Mouse (Mus musculus) adrenal gland (tissue): ENCODE data around the gene Ireb2.
"Not testable (repeated sequence)": the region's sequence is repeated elsewhere in the genome, so short reads cannot be mapped to it uniquely, and the experiment has no call there.

ENCODE experiments used
- intact Hi-C: fragments of 180-260 bp; cut with DNase I; formaldehyde crosslinking; loops from one replicate; pipeline ENCODE4 v1.15.1; 2025
- long read RNA-seq, 2 experiments: library from polyadenylated mRNA; unstranded; transcript quantifications; one replicate each; pipeline ENCODE4 v2.0.0; 2020; ENCODE audit warnings: borderline replicate concordance in 1 of 2; ENCODE audit not compliant: insufficient replicate concordance in 1 of 2

Ireb2 gene
- long read RNA-seq, experiment 1, partial matches to known transcripts, result 3 of 4 reads
- long read RNA-seq, experiment 1, other reads (novel, unspliced or antisense), result 0 of 4 reads
- long read RNA-seq, experiment 2, partial matches to known transcripts, result 1 of 3 reads
- long read RNA-seq, experiment 2, other reads (novel, unspliced or antisense), result 2 of 3 reads

DNA sequence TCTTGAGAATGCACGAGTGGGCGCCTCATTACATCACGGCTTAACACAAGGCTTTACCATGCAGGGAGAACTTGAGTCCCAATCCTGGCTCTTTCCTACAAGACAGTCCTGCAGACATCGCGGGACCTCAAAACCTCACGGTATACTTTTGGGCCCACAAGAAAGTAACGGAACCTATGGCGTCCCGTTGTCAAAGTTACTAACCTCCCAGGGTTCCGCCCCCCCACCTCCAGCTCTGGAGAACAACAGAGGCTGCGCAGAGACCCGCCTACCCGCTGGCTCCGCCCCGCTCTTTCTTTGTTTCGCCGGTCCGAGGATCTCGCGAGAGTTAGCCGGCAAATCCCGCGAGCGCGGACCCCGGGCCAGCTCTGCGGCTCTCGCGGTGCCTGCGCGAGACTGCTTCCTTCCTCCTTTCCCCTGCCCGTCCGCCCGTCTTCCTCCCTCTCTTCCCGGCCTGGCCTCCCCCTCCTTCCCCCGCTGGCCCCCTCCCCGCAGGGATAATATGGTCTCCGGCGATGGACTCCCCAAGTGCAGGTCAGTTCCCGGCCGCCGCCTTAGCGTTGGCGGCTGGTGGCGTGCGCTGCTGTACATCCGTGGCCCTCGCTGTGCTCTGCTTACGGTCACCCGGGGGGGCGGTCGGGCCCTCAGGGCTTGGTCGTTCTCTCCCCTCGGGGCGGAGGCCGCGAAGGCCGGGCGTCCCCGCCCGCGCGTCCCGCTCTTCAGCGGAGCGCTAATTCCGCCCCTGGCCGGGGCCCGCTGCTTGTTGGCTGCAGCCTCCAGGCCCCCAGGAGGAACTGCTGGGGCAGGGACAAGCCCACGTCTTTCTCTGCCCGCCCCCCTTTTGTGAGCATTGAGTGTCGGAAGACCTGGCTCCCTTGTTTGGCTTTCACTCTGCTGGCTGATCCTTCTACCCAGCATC is at the start of gene Ireb2:
Ireb2 (plus strand) TSS at position 427 of the 919 bp plus-strand sequence.
- intact Hi-C loops, result no loop called here

DNA sequence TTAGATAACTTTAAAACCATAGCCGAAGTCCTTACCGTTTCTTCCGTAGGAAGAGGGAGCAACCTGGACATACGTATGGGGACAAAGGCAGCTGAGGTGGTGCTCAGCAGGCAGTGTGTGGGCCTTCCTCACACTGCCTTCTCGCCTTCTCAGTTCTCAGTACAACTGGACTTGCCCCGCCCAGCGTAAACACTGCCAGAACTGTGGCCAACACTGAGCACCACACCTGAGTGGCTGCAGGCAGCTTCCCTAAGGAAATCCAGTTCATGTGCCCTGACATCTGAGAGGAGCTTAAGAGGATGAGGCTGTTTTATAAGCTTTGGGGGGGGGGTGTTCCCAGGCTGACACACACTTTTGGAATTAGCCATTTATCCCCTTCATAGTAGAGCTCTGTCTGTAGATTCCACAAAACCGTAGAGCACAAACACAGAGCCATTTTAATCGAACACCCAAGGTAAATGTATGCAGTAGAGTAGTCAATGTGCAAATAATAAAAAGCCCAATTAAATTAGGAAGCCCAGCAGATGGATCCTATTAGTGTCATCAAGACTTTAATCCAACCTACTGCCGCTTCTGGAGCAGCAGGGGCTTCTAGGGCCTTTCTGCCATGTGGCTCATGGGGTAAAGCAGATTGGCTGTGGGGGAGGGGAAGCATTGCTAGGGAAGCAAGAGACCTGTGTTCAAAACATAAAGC is 46.9 kb upstream of the Ireb2 start:
- intact Hi-C loops, result no loop called here

DNA sequence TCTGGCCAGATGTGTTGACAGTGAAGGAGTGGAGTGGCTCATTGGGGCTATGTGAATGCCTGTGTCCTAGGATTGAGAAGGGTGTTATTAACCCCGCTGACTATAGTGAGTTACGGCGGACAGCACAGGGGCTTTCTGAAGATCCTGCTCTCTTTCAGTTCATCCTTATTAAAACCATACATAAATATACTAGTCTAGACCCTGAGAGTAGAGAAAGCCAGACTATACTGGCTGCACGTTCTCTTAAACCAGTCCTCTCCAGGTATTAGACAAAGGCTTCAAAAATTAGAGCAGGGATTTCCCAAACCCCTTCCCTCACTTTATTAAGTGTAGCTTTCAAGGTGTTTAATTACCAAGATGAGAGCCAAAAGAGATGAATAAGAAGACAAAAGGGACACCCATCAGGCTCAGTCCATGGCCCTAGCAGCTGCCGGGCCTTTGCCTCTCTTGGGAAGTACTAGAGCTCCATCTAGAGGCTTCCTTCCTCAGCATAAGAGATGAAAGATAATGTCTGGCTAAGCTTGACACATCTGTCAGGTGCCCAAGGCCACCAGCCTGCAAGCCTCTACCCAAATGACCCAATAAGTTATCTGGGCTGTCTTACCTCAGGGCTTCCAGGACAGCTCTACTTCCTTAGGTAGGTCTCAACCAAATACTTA is 42.0 kb upstream of the Ireb2 start:
- intact Hi-C loops, result loop anchor here (2.0 to 10.0 kb wide), 2 partner anchors 83 to 293 kb away; no protein-coding TSS in a partner anchor

- intact Hi-C loops, result loop anchor here (5.0 to 10.0 kb wide), 2 partner anchors 63 to 285 kb away; no protein-coding TSS in a partner anchor
These were observed 33.8 kb upstream of the Ireb2 start for GRCm38 (mm10) chr9:54829760-54830159.

GRCm38 (mm10) chr9:54830624-54831023 is 33.0 kb upstream of the Ireb2 start:
- intact Hi-C loops, result loop anchor here (5.0 kb wide), 1 partner anchor 62 kb away; no protein-coding TSS in a partner anchor

DNA sequence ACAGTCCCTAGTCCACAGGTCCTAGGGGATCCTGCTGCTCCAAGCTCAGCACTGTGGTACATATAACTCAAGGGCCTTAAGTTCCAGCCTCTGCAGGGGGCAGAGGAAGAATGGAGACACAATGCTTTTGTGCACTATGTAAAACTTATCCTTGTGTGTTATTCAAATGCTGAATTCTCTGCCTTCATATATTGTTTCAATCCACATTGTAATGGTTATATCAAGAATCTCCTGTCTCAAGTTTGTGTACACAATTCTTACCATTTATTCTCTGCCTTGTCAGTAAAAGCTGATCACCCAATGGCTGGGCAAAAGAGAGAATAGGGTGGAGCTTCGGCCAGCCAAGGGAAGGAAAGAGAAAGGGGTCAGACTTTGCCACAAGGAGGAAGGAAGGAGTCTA is 29.8 kb upstream of the Ireb2 start:
- intact Hi-C loops, result loop anchor here (5.0 kb wide), 1 partner anchor 58 kb away; no protein-coding TSS in a partner anchor

- intact Hi-C loops, result not testable (repeated sequence)
These were observed 27.5 kb upstream of the Ireb2 start for GRCm38 (mm10) chr9:54835951-54836717.

DNA sequence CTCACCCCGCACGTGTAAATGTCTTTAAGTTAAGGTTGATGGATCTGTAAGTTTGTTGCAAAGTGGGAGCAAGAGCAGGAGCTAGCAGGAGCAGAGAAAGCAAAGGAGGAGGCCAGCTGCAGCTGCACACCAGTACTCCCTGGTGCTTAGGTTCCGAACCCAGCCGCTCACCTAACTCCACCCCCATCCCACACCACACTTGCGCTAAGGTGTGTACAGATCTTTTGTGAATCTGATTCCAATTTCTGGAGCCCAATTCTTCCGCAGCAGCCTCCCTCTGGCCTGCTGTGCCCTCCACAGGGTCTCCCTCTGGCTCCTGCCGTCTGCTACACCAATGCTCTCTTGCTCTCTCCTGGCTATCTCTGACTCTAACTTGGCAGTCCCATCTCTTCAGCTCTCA is 25.8 kb upstream of the Ireb2 start:
- intact Hi-C loops, result no loop called here

DNA sequence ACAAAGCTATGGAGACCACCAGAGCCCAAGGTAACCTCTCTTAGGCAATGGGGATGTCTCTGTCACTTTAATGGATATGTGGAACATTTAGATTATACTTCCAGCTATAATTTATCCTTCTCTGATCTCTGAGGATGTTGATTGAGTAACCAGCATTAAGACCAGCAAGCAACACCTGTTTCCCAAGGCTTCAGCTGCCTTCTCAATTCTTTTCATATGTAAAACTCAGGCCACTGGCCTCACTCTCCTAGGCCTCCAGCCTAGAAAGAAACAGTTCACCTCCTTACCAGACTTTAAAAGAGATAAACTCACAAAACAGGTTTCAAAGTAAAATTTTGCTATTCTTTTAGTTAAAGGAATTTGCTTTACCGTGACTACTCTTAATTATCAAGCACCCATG is 23.4 kb upstream of the Ireb2 start:
- intact Hi-C loops, result no loop called here

DNA sequence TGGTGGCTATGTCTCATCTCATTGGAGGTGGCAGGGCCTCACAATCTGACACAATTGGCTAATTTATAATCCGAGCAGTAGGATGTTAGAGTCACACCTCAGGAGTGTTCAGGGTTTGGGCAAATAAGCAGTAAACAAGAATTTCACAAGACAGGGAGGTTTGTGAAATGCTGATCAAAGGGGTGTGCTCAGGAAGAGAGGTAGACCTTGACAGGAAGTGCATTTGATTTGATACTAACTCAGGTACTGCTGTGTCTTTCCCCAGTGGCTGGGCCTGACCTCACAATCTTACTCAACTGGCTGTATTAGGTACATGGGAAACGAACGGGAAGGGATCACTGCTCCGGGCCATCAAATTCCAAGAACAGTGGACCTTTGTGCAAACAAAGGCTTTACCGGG is 21.3 kb upstream of the Ireb2 start:
- intact Hi-C loops, result no loop called here

GRCm38 (mm10) chr9:54843887-54844286 is 19.7 kb upstream of the Ireb2 start:
- intact Hi-C loops, result no loop called here

DNA sequence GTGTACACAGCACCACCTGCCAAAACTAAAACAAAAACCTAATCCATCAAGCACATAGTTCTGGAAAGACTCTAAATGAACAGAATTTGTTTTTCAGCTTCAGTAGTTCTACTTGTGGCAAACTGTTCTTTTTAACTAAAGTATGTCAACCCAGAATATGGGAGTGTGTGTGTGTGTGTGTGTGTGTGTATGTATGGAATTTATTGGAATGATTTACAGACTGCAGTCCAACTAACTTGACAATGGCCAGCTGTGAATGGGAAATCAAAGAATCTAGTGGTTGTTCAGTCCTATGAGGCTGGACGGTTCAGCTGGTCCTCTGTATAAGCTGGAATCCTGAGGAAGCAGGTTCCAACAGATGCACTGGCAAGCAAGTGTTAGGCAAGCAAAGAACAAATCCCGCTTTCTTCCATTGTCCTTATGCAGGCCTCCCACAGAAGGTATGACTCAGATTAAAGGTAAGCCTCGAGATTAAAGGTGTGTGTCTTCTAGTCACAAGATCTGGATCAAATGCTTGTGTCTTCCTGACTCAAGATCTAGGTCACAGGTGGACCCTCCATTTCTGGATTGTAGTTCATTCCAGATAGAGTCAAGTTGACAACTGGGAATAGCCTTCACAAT is 18.9 kb upstream of the Ireb2 start:
- intact Hi-C loops, result no loop called here

DNA sequence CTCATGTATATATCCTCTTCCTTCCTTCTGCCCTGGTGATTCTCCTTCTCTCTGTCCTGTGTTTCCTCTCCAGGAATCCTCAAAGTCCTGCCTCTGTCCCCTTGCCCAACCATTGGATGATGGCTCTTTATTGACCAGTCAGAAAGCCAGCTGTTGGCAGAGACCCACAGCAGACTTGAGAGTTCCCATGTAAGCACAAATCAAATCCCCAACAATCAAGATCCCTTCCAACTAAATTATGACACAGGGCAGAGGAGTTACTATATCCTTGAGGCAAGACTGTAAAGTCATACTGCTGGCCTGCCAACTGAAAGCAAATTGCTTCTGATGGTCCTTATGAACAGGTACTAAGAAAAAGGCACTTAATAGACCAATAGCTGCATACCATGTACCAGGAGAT is 15.4 kb upstream of the Ireb2 start:
- intact Hi-C loops, result no loop called here

DNA sequence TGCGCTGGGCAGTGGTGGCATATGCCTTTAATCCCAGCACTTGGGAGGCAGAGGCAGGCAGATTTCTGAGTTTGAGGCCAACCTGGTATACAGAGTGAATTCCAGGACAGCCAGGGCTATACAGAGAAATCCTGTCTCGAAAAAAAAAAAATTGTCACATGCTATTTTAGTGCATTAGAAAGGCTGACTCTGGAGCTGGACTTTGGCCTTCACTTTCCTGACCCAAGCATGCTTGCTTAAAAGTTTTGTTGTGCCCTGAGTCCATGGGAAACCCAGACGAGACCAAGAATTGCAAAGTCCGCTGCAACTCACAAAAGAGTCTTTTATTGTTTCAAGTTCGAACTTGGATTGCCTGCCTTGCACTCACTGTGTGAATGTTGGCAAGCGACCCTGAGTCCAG is 10.6 kb upstream of the Ireb2 start:
- intact Hi-C loops, result not testable (repeated sequence)

- intact Hi-C loops, result no loop called here
These were observed 10.0 kb upstream of the Ireb2 start for GRCm38 (mm10) chr9:54853619-54854018.

DNA sequence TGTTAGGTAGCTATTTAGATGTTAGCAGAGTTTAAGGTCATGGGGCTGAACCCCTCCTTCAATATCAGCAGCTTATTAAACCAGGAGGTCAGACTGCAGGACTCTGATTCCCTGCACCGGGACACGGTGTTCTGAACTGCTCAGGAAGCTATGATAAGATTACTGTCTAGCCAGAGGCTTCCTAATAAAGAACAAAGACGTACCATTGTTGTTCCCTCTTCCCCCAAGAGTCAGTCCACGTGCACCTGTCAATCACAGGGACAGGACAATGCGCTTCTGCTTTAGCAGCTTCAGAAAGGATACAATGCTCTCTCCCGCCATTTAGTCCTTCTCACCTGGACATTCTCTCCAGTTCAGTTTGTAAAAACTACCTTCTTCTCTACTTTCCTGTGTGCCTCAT is 8.0 kb upstream of the Ireb2 start:
- intact Hi-C loops, result no loop called here

DNA sequence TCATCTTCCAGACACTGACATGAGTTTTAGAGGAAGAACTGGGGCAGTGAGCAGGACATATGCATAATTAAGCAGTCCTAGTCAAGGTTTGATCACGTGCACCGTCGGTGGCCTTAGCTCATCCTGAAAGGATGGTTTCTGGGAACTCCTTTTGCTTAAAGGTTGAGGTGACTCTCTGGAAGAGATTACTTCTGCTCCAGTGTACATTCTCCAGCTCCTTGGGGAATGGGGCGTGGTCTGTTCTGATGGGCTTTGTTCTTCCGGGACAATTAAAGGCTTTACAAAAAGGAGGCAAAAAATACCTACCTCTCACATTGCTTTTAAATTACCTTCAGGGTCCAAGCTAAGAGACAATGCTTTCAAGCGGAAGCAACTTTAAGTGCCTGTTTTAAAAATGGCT is 7.5 kb upstream of the Ireb2 start:
- intact Hi-C loops, result no loop called here

- intact Hi-C loops, result no loop called here
These were observed 6.1 kb upstream of the Ireb2 start for GRCm38 (mm10) chr9:54857474-54857873.

- intact Hi-C loops, result no loop called here
These were observed 3.1 kb upstream of the Ireb2 start for GRCm38 (mm10) chr9:54860526-54860925.

DNA sequence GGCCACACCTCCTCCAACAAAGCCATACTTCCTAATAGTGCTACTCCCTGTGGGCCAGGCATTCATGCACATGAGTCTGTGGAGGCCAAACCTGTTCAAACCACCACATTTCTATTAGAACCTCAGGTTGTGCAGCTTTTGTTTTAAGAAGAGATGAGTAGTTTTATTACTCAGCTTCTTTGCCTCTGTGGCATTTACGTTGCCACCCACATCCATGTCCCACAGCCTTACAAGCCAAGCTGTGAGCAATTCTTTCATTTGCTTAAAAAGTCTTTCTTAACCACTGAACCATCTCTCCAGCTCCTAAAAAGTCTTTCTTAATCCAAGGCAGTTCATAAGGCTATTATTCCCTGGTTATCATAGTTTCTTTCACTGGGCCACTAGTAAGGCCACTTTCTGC is 15.2 kb downstream of the Ireb2 start:
- intact Hi-C loops, result no loop called here
